Mouse (Mus musculus) olfactory bulb, adult 2 months (tissue): ENCODE results near the gene Shisa8. TPM values are rescaled to one million over a fixed set of nuclear protein-coding genes. Genes with fewer than 3 reads are reported as not detected.
A peak's percentile ranks its signal among the peaks of the same experiment; 100 is the strongest.

ENCODE experiments used
- H3K27ac ChIP-seq: fragments of 200-500 bp; 2 replicates; pipeline ENCODE4 v1.5.1; 2012; ENCODE audit warnings: low read depth, low read length; ENCODE audit not compliant: insufficient read depth
- H3K4me1 ChIP-seq: fragments of 200-500 bp; 2 replicates; pipeline ENCODE4 v1.6.1; 2012; ENCODE audit warnings: low read length; ENCODE audit not compliant: control insufficient read depth, insufficient read depth
- H3K4me3 ChIP-seq: fragments of 200-500 bp; 2 replicates; pipeline ENCODE4 v1.5.1; 2012; ENCODE audit warnings: mild to moderate bottlenecking, low read depth, low read length, moderate library complexity; ENCODE audit not compliant: insufficient read depth
- CTCF ChIP-seq: fragments of 200-500 bp; IDR thresholded peaks from 2 replicates; pipeline ENCODE4 v1.5.1; 2012; ENCODE audit warnings: low read depth, mild to moderate bottlenecking, low read length, moderate library complexity; ENCODE audit not compliant: insufficient read depth
- POLR2A ChIP-seq: fragments of 200-500 bp; IDR thresholded peaks from 2 replicates; pipeline ENCODE4 v1.6.1; 2012; ENCODE audit warnings: mild to moderate bottlenecking, low read depth, low read length, moderate library complexity; ENCODE audit not compliant: insufficient read depth
- WGBS: fragments of 180-500 bp; shearing (Covaris S2); methylation state at CpG from one replicate; pipeline ENCODE4 v1.1.7; 2018; 5-methylcytosine and 5-hydroxymethylcytosine counted together
- polyA plus RNA-seq: library from polyadenylated mRNA; stranded (reverse); fragments of >200 nt; gene quantifications from 2 replicates; pipeline ENCODE4 v1.2.4, GENCODE M21; 2012; ENCODE audit warnings: low replicate concordance; ENCODE audit not compliant: missing spikeins, insufficient read depth, insufficient read length

Gene Shisa8
- polyA plus RNA-seq, 1 experiment, result not detected

GRCm38 (mm10) chr15:82177743-82178290 is 34.8 kb downstream of the Shisa8 start:
- H3K27ac ChIP-seq, result no peak overlapping the region
- TF ChIP-seq CTCF (no peak), POLR2A (no peak)
- H3K4me1 ChIP-seq, result peaks cover 7% of the 10 kb centered on the region
- no peak overlapping the region for H3K4me3 ChIP-seq
- WGBS, result 58% methylated on average over 7 of the region's 7 CpGs

- peaks cover 4% of the 10 kb centered on the region; the same call in 1 of the 2 replicates for H3K4me1 ChIP-seq
- H3K27ac ChIP-seq, result no peak overlapping the region
- H3K4me3 ChIP-seq, result no peak overlapping the region
- 87% methylated on average over 9 of the region's 9 CpGs for WGBS
- TF ChIP-seq POLR2A (no peak), CTCF (no peak)
Observed at GRCm38 (mm10) chr15:82175091-82175490, 37.5 kb downstream of the Shisa8 start.

GRCm38 (mm10) chr15:82172648-82173047 is 40.0 kb downstream of the Shisa8 start:
- 41% methylated on average over 8 of the region's 8 CpGs for WGBS
- Histone ChIP-seq H3K4me1 (peaks cover 16% of the 10 kb centered on the region), H3K4me3 (no peak overlapping the region), H3K27ac (no peak overlapping the region)
- TF ChIP-seq POLR2A, result no peak
- no peak for TF ChIP-seq CTCF

- no peak overlapping the region for H3K27ac ChIP-seq
- no peak overlapping the region for H3K4me3 ChIP-seq
- H3K4me1 ChIP-seq, result peaks cover 32% of the 10 kb centered on the region
- WGBS, result 76% methylated on average over 36 of the region's 36 CpGs
- TF ChIP-seq POLR2A (no peak), CTCF (no peak)
Observed at GRCm38 (mm10) chr15:82170437-82171377, 41.9 kb downstream of the Shisa8 start.

GRCm38 (mm10) chr15:82169671-82170070 is 42.9 kb downstream of the Shisa8 start:
- WGBS, result 81% methylated on average over 5 of the region's 5 CpGs
- no peak for TF ChIP-seq POLR2A
- TF ChIP-seq CTCF, result no peak
- no peak overlapping the region for H3K27ac ChIP-seq
- no peak overlapping the region for H3K4me3 ChIP-seq
- H3K4me1 ChIP-seq, result peaks cover 32% of the 10 kb centered on the region

- peaks cover 36% of the 10 kb centered on the region for H3K4me1 ChIP-seq
- H3K27ac ChIP-seq, result no peak overlapping the region
- no peak overlapping the region for H3K4me3 ChIP-seq
- WGBS, result 57% methylated on average over 23 of the region's 23 CpGs
- TF ChIP-seq CTCF (no peak), POLR2A (no peak)
Observed at GRCm38 (mm10) chr15:82167201-82168168, 45.1 kb downstream of the Shisa8 start.

- Histone ChIP-seq H3K27ac (0 out of 2 replicates have a peak overlapping the region, but pooled peaks have one; percentile 0), H3K4me3 (no peak overlapping the region), H3K4me1 (peaks cover 37% of the 10 kb centered on the region)
- WGBS, result 40% methylated on average over 22 of the region's 22 CpGs
- no peak for TF ChIP-seq POLR2A
Observed at GRCm38 (mm10) chr15:82166240-82167100, 46.1 kb downstream of the Shisa8 start.
